Mouse (Mus musculus): Measurements from ENCODE around the gene Gm20388. TPM values are rescaled to one million over a fixed set of nuclear protein-coding genes. Genes with fewer than 3 reads are reported as not detected.

Gm20388 gene
- polyA plus RNA-seq, 1 experiment from 2014 or later: 3.6 TPM

GRCm38 (mm10) chr8:120084783-120085182, 174.1 kb downstream of the Gm20388 start:
- no peak overlapping the region for H3K4me3 ChIP-seq
- WGBS: 93% methylated on average over 8 of the region's 8 CpGs

GRCm38 (mm10) chr8:120089511-120089910, 178.9 kb downstream of the Gm20388 start:
- WGBS: 79% methylated on average over 7 of the region's 7 CpGs
- Histone ChIP-seq H3K4me3 (no peak overlapping the region), H3K4me1 (no peaks in the 10 kb centered on the region), H3K36me3 (replicated peaks) (peaks cover 92% of the 10 kb centered on the region), H3K27me3 (replicated peaks; ENCODE audit: low read depth, poor library complexity, severe bottlenecking) (no peaks in the 10 kb centered on the region), H3K9me3 (no peaks in the 10 kb centered on the region), H3K27ac (replicated peaks) (no peak overlapping the region)
- DNase-seq (ENCODE audit: low spot score): no peak

More at GRCm38 (mm10) chr8:120084783-120085182, 174.1 kb downstream of the Gm20388 start:
- DNase-seq (ENCODE audit: low spot score): no peak
- no peak overlapping the region for H3K27ac ChIP-seq (replicated peaks)
- H3K9me3 ChIP-seq: no peaks in the 10 kb centered on the region
- peaks cover 6% of the 10 kb centered on the region; the same call in 1 of the 2 replicates for H3K4me1 ChIP-seq
- peaks cover 87% of the 10 kb centered on the region for H3K36me3 ChIP-seq (replicated peaks)
- H3K27me3 ChIP-seq (replicated peaks; ENCODE audit: low read depth, poor library complexity, severe bottlenecking): no peaks in the 10 kb centered on the region

DNA sequence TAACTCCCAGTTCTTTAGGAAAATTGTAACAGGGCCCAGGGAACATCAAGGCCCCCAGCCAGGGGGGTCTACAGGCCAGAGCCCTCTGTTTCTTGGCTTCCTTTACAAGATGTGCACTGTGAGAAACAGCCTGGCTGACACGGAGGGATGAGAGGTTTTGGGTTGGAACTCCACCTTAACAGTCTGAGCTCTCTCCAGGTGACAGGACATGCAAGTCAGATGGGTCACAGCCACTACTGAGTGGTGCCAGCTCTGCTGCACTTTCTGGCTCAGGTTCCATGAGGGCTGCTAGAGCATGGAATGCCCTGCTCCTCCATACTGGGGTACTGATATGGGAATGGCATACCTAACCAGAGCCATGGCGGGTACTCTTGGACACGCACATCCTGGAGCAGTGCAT, 180.4 kb downstream of the Gm20388 start:
- no peak overlapping the region for H3K27ac ChIP-seq (replicated peaks)
- 94% methylated on average over 3 of the region's 3 CpGs for WGBS
- H3K36me3 ChIP-seq (replicated peaks): peaks cover 81% of the 10 kb centered on the region
- no peaks in the 10 kb centered on the region for H3K27me3 ChIP-seq (replicated peaks; ENCODE audit: low read depth, poor library complexity, severe bottlenecking)
- DNase-seq (ENCODE audit: low spot score): no peak
- no peak overlapping the region for H3K4me3 ChIP-seq
- no peaks in the 10 kb centered on the region for H3K4me1 ChIP-seq
- no peaks in the 10 kb centered on the region for H3K9me3 ChIP-seq

DNA sequence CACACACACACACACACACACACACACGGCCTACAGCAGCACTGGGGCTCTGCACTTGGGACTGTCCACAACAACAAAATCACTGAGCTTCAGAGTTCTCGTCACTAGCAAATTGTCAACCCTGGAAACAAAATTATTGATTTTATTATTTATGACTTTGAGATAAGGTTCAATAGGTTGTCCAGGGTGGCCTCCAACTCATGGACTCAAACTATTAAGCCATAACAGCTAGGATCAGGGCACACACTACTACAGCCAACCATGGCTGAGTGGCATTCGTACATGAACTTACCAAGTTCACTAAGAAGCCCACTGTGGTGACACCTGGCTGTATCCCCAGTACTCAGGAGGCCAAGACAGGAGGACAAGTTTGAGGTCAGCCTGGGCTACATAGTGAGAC, 182.5 kb downstream of the Gm20388 start:
- Histone ChIP-seq H3K4me1 (0 out of 2 replicates have a peak, but pooled peaks cover 3% of the 10 kb centered on the region), H3K4me3 (no peak overlapping the region), H3K36me3 (replicated peaks) (peaks cover 60% of the 10 kb centered on the region), H3K9me3 (no peaks in the 10 kb centered on the region), H3K27me3 (replicated peaks; ENCODE audit: low read depth, poor library complexity, severe bottlenecking) (no peaks in the 10 kb centered on the region), H3K27ac (replicated peaks) (no peak overlapping the region)
- WGBS: 92% methylated on average over 3 of the region's 3 CpGs
- no peak for DNase-seq (ENCODE audit: low spot score)

DNA sequence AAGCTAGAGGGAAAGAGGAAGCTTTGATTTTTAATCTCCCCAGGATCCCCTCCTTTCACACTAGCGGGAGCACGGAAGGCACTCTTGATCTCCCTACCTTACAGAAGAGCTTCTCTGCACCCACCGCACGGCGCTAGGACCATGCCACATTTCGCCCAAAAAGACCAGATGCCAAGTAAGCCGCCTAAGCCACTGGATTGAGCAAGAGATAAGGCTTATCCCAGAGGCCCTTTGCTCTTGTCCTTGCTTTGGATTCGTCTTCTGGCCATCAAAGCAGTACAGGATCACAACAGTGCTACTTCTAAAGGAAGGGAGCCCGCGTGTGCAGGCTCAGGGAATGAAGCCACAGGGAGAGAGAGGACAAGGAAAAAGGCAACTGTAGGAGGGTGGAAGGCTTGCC, 184.2 kb downstream of the Gm20388 start:
- Histone ChIP-seq H3K9me3 (no peaks in the 10 kb centered on the region), H3K4me1 (peaks cover 6% of the 10 kb centered on the region), H3K4me3 (no peak overlapping the region), H3K36me3 (replicated peaks) (peaks cover 50% of the 10 kb centered on the region), H3K27me3 (replicated peaks; ENCODE audit: low read depth, poor library complexity, severe bottlenecking) (no peaks in the 10 kb centered on the region), H3K27ac (replicated peaks) (no peak overlapping the region)
- whole genome bisulfite sequencing: 93% methylated on average over 10 of the region's 10 CpGs
- no peak for DNase-seq (ENCODE audit: low spot score)

- H3K4me1 ChIP-seq: peaks cover 19% of the 10 kb centered on the region
- 77% methylated on average over 2 of the region's 2 CpGs for WGBS
Observed at GRCm38 (mm10) chr8:120096486-120096885, 185.8 kb downstream of the Gm20388 start.

GRCm38 (mm10) chr8:120100388-120101067, 189.9 kb downstream of the Gm20388 start:
- 8% methylated on average over 25 of the region's 25 CpGs for WGBS
- Histone ChIP-seq H3K36me3 (replicated peaks) (peaks cover 6% of the 10 kb centered on the region), H3K27ac (replicated peaks) (peak overlapping the region; percentile 92), H3K27me3 (replicated peaks; ENCODE audit: low read depth, poor library complexity, severe bottlenecking) (no peaks in the 10 kb centered on the region), H3K4me3 (peak overlapping the region; percentile 99), H3K9me3 (no peaks in the 10 kb centered on the region), H3K4me1 (peaks cover 34% of the 10 kb centered on the region)
- DNase-seq (ENCODE audit: low spot score): no peak

More at GRCm38 (mm10) chr8:120096486-120096885, 185.8 kb downstream of the Gm20388 start:
- Histone ChIP-seq H3K36me3 (replicated peaks) (peaks cover 33% of the 10 kb centered on the region), H3K9me3 (no peaks in the 10 kb centered on the region), H3K27ac (replicated peaks) (no peak overlapping the region), H3K27me3 (replicated peaks; ENCODE audit: low read depth, poor library complexity, severe bottlenecking) (no peaks in the 10 kb centered on the region), H3K4me3 (no peak overlapping the region)
- no peak for DNase-seq (ENCODE audit: low spot score)

DNA sequence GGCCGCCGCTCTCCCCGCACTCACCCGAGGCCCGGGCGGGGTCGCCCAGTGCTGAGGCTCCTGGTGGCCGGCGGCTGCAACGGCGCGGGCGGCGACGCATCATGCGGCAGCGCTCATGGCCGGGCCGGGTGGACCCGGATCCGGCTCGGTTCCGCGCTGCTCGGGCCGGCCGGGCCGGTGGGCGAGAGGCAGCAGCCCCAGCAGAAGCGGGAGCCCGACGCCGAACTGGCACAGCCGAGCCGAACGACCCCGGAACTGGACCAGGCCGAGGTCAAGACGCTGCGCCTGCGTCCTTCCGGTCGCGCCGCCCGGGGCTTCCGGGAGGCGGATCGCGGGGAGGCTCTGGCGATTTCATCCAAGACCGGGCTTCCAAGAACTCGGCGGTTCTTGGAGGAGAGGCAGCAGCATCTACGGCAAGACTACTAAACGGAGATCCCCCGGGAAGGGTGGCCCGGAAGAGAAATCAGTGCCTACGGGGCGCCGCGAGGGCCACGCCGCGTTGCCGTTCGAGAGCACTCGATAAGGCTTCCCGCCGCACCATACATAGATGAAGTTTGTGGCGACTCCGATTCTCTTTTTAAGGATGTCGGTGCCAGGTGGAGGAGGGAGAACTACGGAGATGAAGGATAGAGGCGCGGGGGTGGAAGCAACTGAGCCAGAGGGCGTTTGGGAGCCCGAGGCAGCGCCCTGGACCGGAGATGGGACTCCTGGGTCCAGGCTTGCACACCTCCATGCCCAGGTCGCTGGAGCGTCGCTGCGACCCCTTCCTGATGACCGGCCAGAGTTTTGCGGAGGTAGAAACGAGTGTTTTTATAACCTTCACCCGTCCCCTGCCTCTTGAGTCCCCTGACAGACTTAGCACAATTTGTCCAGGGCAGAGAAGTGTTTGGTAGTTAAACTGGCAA, 190.7 kb downstream of the Gm20388 start, which contains the start of gene Zdhhc7:
TSS of gene Zdhhc7 (minus strand) at position 415 of the 905 bp plus-strand sequence.
- under 1% methylated on average over 88 of the region's 88 CpGs for WGBS

GRCm38 (mm10) chr8:120103916-120104315, 193.3 kb downstream of the Gm20388 start:
- H3K9me3 ChIP-seq: no peaks in the 10 kb centered on the region
- H3K27ac ChIP-seq (replicated peaks): no peak overlapping the region
- no peak overlapping the region for H3K4me3 ChIP-seq
- H3K36me3 ChIP-seq (replicated peaks): peaks cover 8% of the 10 kb centered on the region; the same call in 1 of the 2 replicates
- WGBS: 94% methylated on average over 9 of the region's 9 CpGs
- H3K27me3 ChIP-seq (replicated peaks; ENCODE audit: low read depth, poor library complexity, severe bottlenecking): no peaks in the 10 kb centered on the region
- H3K4me1 ChIP-seq: peaks cover 31% of the 10 kb centered on the region
- DNase-seq (ENCODE audit: low spot score): no peak

More for the DNA sequence above, 190.7 kb downstream of the Gm20388 start, which contains the start of gene Zdhhc7:
- Histone ChIP-seq H3K27ac (replicated peaks) (peak within 1 kb of the TSS; percentile 92), H3K36me3 (replicated peaks) (peaks cover 8% of the 10 kb centered on the region), H3K9me3 (no peaks in the 10 kb centered on the region), H3K4me1 (peaks cover 34% of the 10 kb centered on the region), H3K4me3 (peak within 1 kb of the TSS; percentile 99), H3K27me3 (replicated peaks; ENCODE audit: low read depth, poor library complexity, severe bottlenecking) (no peaks in the 10 kb centered on the region)
- peak; percentile 82 for DNase-seq (ENCODE audit: low spot score)

- H3K4me1 ChIP-seq: peaks cover 28% of the 10 kb centered on the region
- peaks cover 8% of the 10 kb centered on the region; the same call in 1 of the 2 replicates for H3K36me3 ChIP-seq (replicated peaks)
- DNase-seq (ENCODE audit: low spot score): no peak
- H3K4me3 ChIP-seq: no peak overlapping the region
- H3K27ac ChIP-seq (replicated peaks): no peak overlapping the region
- no peaks in the 10 kb centered on the region for H3K9me3 ChIP-seq
- 69% methylated on average over 9 of the region's 9 CpGs for WGBS
- H3K27me3 ChIP-seq (replicated peaks; ENCODE audit: low read depth, poor library complexity, severe bottlenecking): no peaks in the 10 kb centered on the region
Observed at GRCm38 (mm10) chr8:120104721-120105272, 194.2 kb downstream of the Gm20388 start.

DNA sequence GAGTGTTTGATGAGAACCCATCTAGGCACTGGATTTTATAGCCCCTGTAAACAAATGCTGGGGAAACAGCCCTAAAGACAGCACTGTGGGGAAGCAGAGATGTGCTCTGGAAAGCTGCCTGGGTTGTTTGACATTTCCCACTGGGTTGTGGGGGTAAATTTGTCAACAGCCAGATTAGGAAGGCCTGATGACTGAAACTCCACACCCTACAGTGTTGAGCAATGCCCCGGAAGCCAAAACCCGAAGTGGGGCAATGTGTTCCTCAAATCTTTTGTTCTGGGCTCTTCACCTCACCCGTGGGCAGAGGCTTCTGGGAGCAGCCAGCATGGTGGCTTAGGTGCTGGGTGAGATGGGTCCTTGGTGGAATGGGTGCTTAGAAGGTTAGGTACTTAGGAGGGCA, 198.5 kb downstream of the Gm20388 start:
- no peak overlapping the region for H3K4me3 ChIP-seq
- H3K27ac ChIP-seq (replicated peaks): no peak overlapping the region
- H3K4me1 ChIP-seq: peaks cover 14% of the 10 kb centered on the region
- WGBS: 67% methylated on average over 3 of the region's 3 CpGs
- DNase-seq (ENCODE audit: low spot score): no peak
- H3K9me3 ChIP-seq: no peaks in the 10 kb centered on the region
- peaks cover 20% of the 10 kb centered on the region for H3K27me3 ChIP-seq (replicated peaks; ENCODE audit: low read depth, poor library complexity, severe bottlenecking)
- H3K36me3 ChIP-seq (replicated peaks): peaks cover 8% of the 10 kb centered on the region; the same call in 1 of the 2 replicates

GRCm38 (mm10) chr8:120110966-120111365, 200.3 kb downstream of the Gm20388 start:
- WGBS: 82% methylated on average over 4 of the region's 4 CpGs
- Histone ChIP-seq H3K27ac (replicated peaks) (no peak overlapping the region), H3K36me3 (replicated peaks) (no peaks in the 10 kb centered on the region), H3K4me3 (no peak overlapping the region), H3K27me3 (replicated peaks; ENCODE audit: low read depth, poor library complexity, severe bottlenecking) (peaks cover 38% of the 10 kb centered on the region), H3K9me3 (no peaks in the 10 kb centered on the region), H3K4me1 (peaks cover 20% of the 10 kb centered on the region)
- DNase-seq (ENCODE audit: low spot score): no peak

Measured in embryonic facial prominence, embryonic 10.5 days (tissue).